ENCODE assay signal across 26 mouse cellular contexts in the genomic region with DNA sequence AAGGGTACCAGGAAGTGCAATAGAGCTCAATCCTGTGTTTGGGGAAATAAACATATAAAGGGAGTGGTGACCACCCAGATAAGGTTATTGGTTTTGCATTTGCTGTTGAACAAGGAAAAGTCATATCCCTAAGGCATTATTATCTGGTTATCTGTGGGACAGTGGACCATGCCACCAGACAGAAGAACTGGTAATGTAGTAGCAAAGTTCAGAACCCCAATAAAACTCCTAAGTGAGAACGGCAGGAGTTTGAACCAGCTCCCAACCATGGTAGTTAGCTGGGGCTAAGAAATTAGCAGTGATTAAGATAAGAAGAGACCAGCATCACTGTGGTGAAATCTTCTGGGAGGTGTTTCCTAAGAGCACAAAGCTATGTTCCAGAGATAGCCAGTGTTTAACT. TPM values are rescaled to one million over a fixed set of nuclear protein-coding genes. Genes with fewer than 3 reads are reported as not detected.
A peak's percentile ranks its signal among the peaks of the same experiment; 100 is the strongest.
DNase-seq lines count a peak whose midpoint lies in the region; ATAC-seq and TF ChIP-seq lines count a peak whose summit lies in the region.
"Had no signal": no experiment of that assay in that cellular context is flagged by ENCODE, and none has a peak within 500 bp of the region (broad histone marks: within the 10 kb centered on the region; RNA-seq: fewer than 3 reads in every experiment).

No protein-coding gene starts in this region.

- no peaks in the 10 kb centered on the region for H3K27me3 ChIP-seq in forebrain, embryonic 10.5 days (ENCODE audit: poor library complexity, severe bottlenecking)
- no peaks in the 10 kb centered on the region for H3K27me3 ChIP-seq in forebrain, embryonic 15.5 days
- no peaks in the 10 kb centered on the region for H3K27me3 ChIP-seq in lung, embryonic 15.5 days
- no peaks in the 10 kb centered on the region for H3K27me3 ChIP-seq in intestine, postnatal 0 days (replicated peaks; ENCODE audit: control insufficient read depth, insufficient read depth, low read length)
- H3K27me3 ChIP-seq: CH12.LX; embryonic facial prominence, embryonic 12.5 days; embryonic facial prominence, embryonic 15.5 days; forebrain, embryonic 12.5 days; heart, embryonic 13.5 days; hindbrain, embryonic 12.5 days; hindbrain, embryonic 15.5 days; Patski had no signal

- 91% methylated on average over 1 of the region's 1 CpGs for WGBS in forebrain, embryonic 10.5 days
- 90% methylated on average over 1 of the region's 1 CpGs for WGBS in forebrain, embryonic 15.5 days
- WGBS in lung, embryonic 15.5 days, result 76% methylated on average over 1 of the region's 1 CpGs
- 29% methylated on average over 1 of the region's 1 CpGs for WGBS in intestine, postnatal 0 days

- peaks cover 29% of the 10 kb centered on the region for H3K4me1 ChIP-seq in forebrain, embryonic 10.5 days
- no peaks in the 10 kb centered on the region for H3K4me1 ChIP-seq in forebrain, embryonic 15.5 days
- H3K4me1 ChIP-seq in lung, embryonic 15.5 days, result peaks cover 11% of the 10 kb centered on the region
- H3K4me1 ChIP-seq in intestine, postnatal 0 days (replicated peaks; ENCODE audit: control insufficient read depth, insufficient read depth, low read length), result 0 out of 2 replicates have a peak, but pooled peaks cover 3% of the 10 kb centered on the region
- H3K4me1 ChIP-seq: embryonic facial prominence, embryonic 12.5 days; embryonic facial prominence, embryonic 15.5 days; hindbrain, embryonic 12.5 days; hindbrain, embryonic 15.5 days had no signal

- no peak for DNase-seq in forebrain, embryonic 10.5 days (ENCODE audit: extremely low spot score, low spot score)
- DNase-seq in lung, adult 18-20 months, result no peak
- DNase-seq in right cerebral cortex, postnatal 4 days, result no peak
- DNase-seq in B cell, adult 2 months, result no peak
- DNase-seq: adrenal gland, postnatal 10 days; adrenal gland, postnatal 36 days; cerebellum, adult 11 months; cerebellum, adult 2 months; cerebellum, adult 9-11 months; cerebellum, postnatal 25 days; gastrocnemius, postnatal 14 days; heart, adult 18-20 months had no signal

- TF ChIP-seq CTCF in intestine, postnatal 0 days (IDR thresholded peaks at IDR 0.05; ENCODE audit: low read depth), result no peak

- no peaks in the 10 kb centered on the region for H3K9me3 ChIP-seq in forebrain, embryonic 10.5 days
- H3K9me3 ChIP-seq in forebrain, embryonic 15.5 days, result no peaks in the 10 kb centered on the region
- no peaks in the 10 kb centered on the region for H3K9me3 ChIP-seq in lung, embryonic 15.5 days
- H3K9me3 ChIP-seq in intestine, postnatal 0 days (ENCODE audit: control insufficient read depth), result no peaks in the 10 kb centered on the region
- H3K9me3 ChIP-seq: embryonic facial prominence, embryonic 12.5 days; embryonic facial prominence, embryonic 15.5 days; forebrain, embryonic 12.5 days; G1E; heart, embryonic 10.5 days; heart, embryonic 13.5 days; hindbrain, embryonic 12.5 days; hindbrain, embryonic 15.5 days had no signal

- H3K36me3 ChIP-seq in forebrain, embryonic 10.5 days (replicated peaks), result peaks cover 17% of the 10 kb centered on the region
- H3K36me3 ChIP-seq in forebrain, embryonic 15.5 days, result no peaks in the 10 kb centered on the region
- H3K36me3 ChIP-seq in lung, embryonic 15.5 days, result no peaks in the 10 kb centered on the region
- H3K36me3 ChIP-seq in intestine, postnatal 0 days (ENCODE audit: control insufficient read depth, insufficient read depth), result no peaks in the 10 kb centered on the region
- H3K36me3 ChIP-seq: embryonic facial prominence, embryonic 12.5 days; embryonic facial prominence, embryonic 15.5 days; forebrain, embryonic 12.5 days; hindbrain, embryonic 12.5 days; hindbrain, embryonic 15.5 days had no signal

- H3K4me2 ChIP-seq in forebrain, embryonic 15.5 days (replicated peaks), result no peak overlapping the region
- no peak overlapping the region for H3K4me2 ChIP-seq in lung, embryonic 15.5 days
- H3K4me2 ChIP-seq in intestine, postnatal 0 days (replicated peaks; ENCODE audit: low read depth), result no peak overlapping the region
- H3K4me2 ChIP-seq: embryonic facial prominence, embryonic 12.5 days; embryonic facial prominence, embryonic 15.5 days; forebrain, embryonic 12.5 days; heart, embryonic 13.5 days; hindbrain, embryonic 12.5 days; hindbrain, embryonic 15.5 days had no signal

- H3K9ac ChIP-seq in forebrain, embryonic 15.5 days (replicated peaks), result no peak overlapping the region
- no peak overlapping the region for H3K9ac ChIP-seq in lung, embryonic 15.5 days
- H3K9ac ChIP-seq in intestine, postnatal 0 days (ENCODE audit: low read depth, low read length), result no peak overlapping the region
- H3K9ac ChIP-seq: embryonic facial prominence, embryonic 12.5 days; embryonic facial prominence, embryonic 15.5 days; heart, embryonic 13.5 days; hindbrain, embryonic 12.5 days; hindbrain, embryonic 15.5 days had no signal

- ATAC-seq in forebrain, embryonic 15.5 days (replicated peaks), result no peak
- no peak for ATAC-seq in lung, embryonic 15.5 days (ENCODE audit: borderline replicate concordance, extremely low read depth, low FRiP score, low TSS enrichment)
- ATAC-seq in intestine, postnatal 0 days, result peak; percentile 81
- ATAC-seq: forebrain, embryonic 16.5 days; Patski had no signal

- H3K4me3 ChIP-seq in forebrain, embryonic 10.5 days, result no peak overlapping the region
- H3K4me3 ChIP-seq in forebrain, embryonic 15.5 days, result no peak overlapping the region
- no peak overlapping the region for H3K4me3 ChIP-seq in lung, embryonic 15.5 days
- no peak overlapping the region for H3K4me3 ChIP-seq in intestine, postnatal 0 days (ENCODE audit: low read depth, low read length)
- H3K4me3 ChIP-seq: embryonic facial prominence, embryonic 12.5 days; embryonic facial prominence, embryonic 15.5 days; forebrain, embryonic 12.5 days; heart, embryonic 10.5 days; heart, embryonic 13.5 days; hindbrain, embryonic 12.5 days; hindbrain, embryonic 15.5 days had no signal

- 0 out of 2 replicates have a peak overlapping the region, but pooled peaks have one; percentile 20 for H3K27ac ChIP-seq in forebrain, embryonic 10.5 days
- H3K27ac ChIP-seq in forebrain, embryonic 15.5 days (replicated peaks), result no peak overlapping the region
- 0 out of 2 replicates have a peak overlapping the region, but pooled peaks have one; percentile 24 for H3K27ac ChIP-seq in lung, embryonic 15.5 days
- H3K27ac ChIP-seq in intestine, postnatal 0 days (ENCODE audit: low read depth, low read length), result peak overlapping the region; percentile 64; the same call in 1 of the 2 replicates
- H3K27ac ChIP-seq: embryonic facial prominence, embryonic 12.5 days; embryonic facial prominence, embryonic 15.5 days; forebrain, embryonic 12.5 days; heart, embryonic 10.5 days; heart, embryonic 13.5 days; hindbrain, embryonic 12.5 days; hindbrain, embryonic 15.5 days had no signal

RNA-seq across cellular contexts. Expression of gene Mob2, which starts 14.9 kb away (rescaled TPM):
- 60.9 and 65.7 TPM in 2 replicates for polyA plus RNA-seq in forebrain, embryonic 10.5 days (2016; fragmentation: Nextera tagmentation; extraction: Ambion mirVana)
- polyA plus RNA-seq in forebrain, embryonic 15.5 days (2015; fragmentation: Nextera tagmentation; extraction: Ambion mirVana), result 52.5 and 54.3 TPM in 2 replicates
- polyA plus RNA-seq in lung, embryonic 15.5 days (2015; fragmentation: Nextera tagmentation; extraction: Ambion mirVana), result 74.7 and 80.1 TPM in 2 replicates
- 49.5 and 54.7 TPM in 2 replicates for polyA plus RNA-seq in intestine, postnatal 0 days (2015; fragmentation: Nextera tagmentation; extraction: Ambion mirVana)

RNA-seq across cellular contexts. Expression of gene Dusp8, which starts 49.7 kb away (rescaled TPM):
- polyA plus RNA-seq in forebrain, embryonic 10.5 days (2016; fragmentation: Nextera tagmentation; extraction: Ambion mirVana), result 3.6 and 7.3 TPM in 2 replicates
- polyA plus RNA-seq in forebrain, embryonic 15.5 days (2015; fragmentation: Nextera tagmentation; extraction: Ambion mirVana), result 90.8 and 93.5 TPM in 2 replicates
- polyA plus RNA-seq in lung, embryonic 15.5 days (2015; fragmentation: Nextera tagmentation; extraction: Ambion mirVana), result 2.5 and 2.7 TPM in 2 replicates
- polyA plus RNA-seq in intestine, postnatal 0 days (2015; fragmentation: Nextera tagmentation; extraction: Ambion mirVana), result 5.8 and 6.4 TPM in 2 replicates
- polyA plus RNA-seq: G1E had no signal

Comparison
In these comparisons a context has a peak if more than half of its experiments do, and no peak if none do; other contexts are left out.
1. RNA of gene Dusp8, which starts 49.7 kb away (polyA plus RNA-seq): 90.8 to 93.5 TPM in forebrain, embryonic 15.5 days; 3.6 to 7.3 TPM in forebrain, embryonic 10.5 days, 5.8 to 6.4 TPM in intestine, postnatal 0 days and 2.5 to 2.7 TPM in lung, embryonic 15.5 days; every median in the first group is over 10 times any median in the second.